Mouse (Mus musculus) liver (tissue): ENCODE data around the gene Mapkap1.

Source experiments
- DNase-seq: peaks from one replicate; pipeline ENCODE4 v3.0.0-alpha.2; 2020; ENCODE audit warnings: mixed read lengths

Mapkap1 gene

GRCm38 (mm10) chr2:34406601-34407464, at the start of gene Mapkap1:
Gene Mapkap1 (plus strand): TSS chr2:34406771.
- DNase-seq = peak; percentile 99

GRCm38 (mm10) chr2:34363678-34364077, 42.9 kb upstream of the Mapkap1 start:
- no peak for DNase-seq

DNA sequence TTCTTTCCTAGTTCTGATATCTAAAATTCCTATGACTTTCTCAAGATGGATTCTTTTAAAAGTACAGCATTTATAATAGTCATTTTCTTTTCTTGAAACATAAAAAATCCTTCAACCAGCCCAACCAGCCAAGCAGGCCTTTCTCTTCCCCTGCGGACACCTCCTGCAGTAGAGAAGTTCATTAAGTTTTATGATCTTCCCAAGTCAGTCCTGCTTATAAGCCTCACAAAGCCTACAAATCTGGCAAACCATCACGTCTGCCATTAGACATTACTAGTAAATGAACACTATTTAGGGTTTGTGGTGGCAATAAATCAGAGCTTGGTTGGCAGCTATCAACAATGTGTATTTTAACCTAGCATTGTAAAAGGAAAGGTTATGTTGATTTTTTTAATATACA, 39.5 kb upstream of the Mapkap1 start:
- DNase-seq = no peak

- DNase-seq = no peak
These were observed 38.2 kb upstream of the Mapkap1 start for GRCm38 (mm10) chr2:34368396-34368795.

DNA sequence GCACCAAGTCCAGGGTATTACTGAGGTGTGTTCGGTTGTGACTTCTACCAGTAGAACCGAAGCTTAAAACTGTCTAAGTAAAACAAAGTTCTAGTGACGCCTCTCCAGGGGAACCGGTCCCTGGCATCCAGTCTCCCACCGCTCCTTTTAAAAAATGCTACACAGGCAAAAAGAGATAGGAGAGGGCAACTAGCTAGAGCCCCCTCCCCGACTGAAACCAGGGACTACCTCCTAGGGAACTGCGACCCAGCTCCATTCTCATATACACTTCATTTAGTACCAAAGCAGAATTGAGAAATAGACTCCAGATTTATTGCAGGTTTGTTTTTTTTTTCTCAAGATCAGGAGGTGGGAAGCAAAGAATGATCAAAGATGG, 36.2 kb upstream of the Mapkap1 start:
- DNase-seq = no peak

DNA sequence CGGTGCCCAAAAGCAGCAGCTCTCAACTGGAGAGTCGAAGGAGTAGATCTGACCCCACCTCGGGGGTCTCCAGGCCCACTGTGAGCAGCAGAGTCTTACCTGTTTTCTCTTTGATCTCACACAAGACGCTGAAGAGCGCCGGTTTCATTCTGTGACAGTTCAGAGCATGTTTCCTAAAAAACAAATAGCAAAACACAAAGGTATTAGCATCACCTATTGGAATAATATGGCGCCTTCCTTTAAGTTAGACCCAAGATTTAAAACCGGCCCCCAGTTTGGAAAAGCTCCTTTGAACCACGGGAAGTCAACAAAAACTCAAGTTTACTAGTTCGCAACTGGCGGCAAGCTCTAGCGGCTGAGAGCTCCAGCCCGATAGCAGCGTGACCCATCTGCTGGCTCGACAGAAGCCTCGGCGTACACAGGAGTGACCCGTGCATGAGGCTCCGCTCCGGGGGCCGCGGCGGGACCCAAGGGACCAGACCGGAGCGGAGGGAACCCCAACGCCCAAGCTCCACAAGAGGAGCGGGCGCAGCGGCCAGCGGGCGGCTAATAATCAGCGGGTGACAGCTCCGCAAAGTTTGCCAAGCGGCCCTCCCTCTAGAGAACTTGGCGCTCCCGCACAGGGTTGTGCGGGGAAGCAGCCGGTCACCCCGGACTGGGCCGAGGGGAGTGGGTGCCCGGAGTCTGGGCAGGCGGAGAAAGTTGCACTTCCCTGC, 35.7 kb upstream of the Mapkap1 start:
- peak; percentile 76 for DNase-seq

DNA sequence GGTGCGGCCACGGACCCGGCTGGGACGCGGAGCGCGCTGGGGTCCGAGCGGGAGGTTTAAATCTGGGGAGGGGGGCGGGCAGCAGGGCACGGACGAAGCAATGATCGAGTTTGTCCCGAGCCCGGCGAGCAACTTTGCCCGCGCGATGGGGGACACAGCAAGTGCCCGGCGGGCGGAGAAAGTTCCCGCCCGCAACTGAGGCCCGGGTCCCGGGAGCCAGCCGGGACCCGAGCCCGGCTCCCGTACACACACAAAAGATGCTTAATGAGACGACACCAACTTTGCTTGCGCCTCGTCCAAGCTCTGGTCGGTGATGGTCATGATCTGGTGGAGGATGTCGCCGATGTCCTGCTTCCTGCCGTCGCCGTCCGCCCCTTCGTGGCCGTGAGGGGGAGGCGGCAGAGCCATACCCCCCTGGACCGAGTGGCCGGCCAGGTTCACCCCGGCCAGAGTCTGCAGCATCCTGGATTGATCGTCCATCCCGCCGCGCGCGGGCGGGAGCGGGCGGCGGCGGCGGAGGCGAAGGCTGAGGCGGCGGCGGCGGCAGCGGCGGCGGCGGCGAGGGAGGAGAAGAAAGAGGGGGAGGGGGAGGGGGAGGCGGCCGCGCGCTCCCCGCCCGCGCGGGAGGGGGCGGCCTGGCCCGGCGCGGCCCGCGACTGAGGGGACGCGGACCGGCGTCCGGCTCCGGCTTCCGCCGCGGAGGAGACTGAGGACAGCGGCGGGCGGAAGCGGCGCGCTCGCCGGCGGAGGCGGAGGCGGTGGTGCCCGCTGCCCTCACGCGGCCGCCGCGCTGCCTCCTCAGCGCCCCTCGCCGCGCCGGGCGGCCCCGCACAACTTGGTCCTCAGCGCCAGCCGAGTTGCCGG, 34.9 kb upstream of the Mapkap1 start:
- peak; percentile 78 for DNase-seq

GRCm38 (mm10) chr2:34372305-34373301, 34.0 kb upstream of the Mapkap1 start, which contains the start of gene Pbx3:
Gene Pbx3 (minus strand): TSS chr2:34373142.
- DNase-seq = peak; percentile 99

DNA sequence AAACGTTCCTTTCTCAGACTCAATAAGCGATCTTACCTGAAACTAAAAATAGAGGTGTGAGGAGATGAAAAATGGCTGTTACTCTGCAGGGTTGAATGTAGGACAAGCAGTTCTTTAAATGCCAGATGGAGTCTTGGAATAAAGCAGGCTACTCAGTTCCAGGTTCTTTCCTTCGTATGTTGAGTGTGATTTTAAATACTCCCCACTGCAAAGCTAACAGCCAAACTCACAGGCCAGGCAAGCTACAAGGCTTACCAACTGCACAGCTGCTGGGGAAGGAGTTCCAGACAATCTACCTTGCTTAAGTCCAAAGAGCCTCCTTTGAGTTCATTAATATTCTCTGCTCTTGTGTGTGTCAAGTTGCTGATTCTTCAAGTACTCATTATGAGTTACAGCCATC, 32.7 kb upstream of the Mapkap1 start:
- DNase-seq = no peak

- DNase-seq = no peak
These were observed 32.2 kb upstream of the Mapkap1 start for GRCm38 (mm10) chr2:34374349-34374748.

- no peak for DNase-seq
These were observed 27.6 kb upstream of the Mapkap1 start for GRCm38 (mm10) chr2:34378930-34379329.

GRCm38 (mm10) chr2:34399535-34399934, 7.0 kb upstream of the Mapkap1 start:
- no peak for DNase-seq

GRCm38 (mm10) chr2:34407596-34407995, 1.0 kb downstream of the Mapkap1 start:
- peak; percentile 5 for DNase-seq

- DNase-seq = no peak
These were observed 1.8 kb downstream of the Mapkap1 start for GRCm38 (mm10) chr2:34408341-34408740.

DNA sequence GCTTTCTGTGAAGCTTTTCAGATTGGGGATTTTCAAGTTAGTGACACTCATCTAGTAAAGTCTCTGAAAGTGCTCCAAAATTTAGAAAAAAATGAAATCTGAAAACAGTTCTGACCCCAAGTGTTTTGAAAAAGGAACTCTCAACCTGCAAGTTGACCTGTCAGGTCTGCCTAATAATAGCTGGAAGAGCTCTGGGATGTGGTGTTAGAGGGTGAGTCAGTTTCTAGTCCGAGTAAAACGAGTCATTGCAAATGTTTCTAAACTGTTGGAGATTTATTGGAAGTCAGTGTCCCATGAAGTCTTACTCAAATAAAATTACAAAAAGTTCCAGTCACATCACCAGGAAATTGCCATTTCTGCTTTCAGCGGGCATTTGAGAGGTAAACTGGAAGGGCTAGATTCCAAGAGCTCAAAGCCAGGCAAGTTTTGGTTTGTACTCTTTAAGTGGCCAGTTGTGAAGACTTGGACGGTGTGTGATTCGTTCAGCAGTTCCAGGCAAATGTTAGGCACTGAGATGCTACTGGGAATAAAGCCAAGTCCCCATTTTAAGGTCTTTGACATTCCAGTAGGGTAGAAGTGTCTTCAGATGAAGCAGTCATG, 3.3 kb downstream of the Mapkap1 start:
- DNase-seq = no peak

GRCm38 (mm10) chr2:34420256-34420655, 13.7 kb downstream of the Mapkap1 start:
- no peak for DNase-seq

GRCm38 (mm10) chr2:34424186-34424585, 17.6 kb downstream of the Mapkap1 start:
- no peak for DNase-seq

- no peak for DNase-seq
These were observed 19.1 kb downstream of the Mapkap1 start for GRCm38 (mm10) chr2:34425573-34426223.

DNA sequence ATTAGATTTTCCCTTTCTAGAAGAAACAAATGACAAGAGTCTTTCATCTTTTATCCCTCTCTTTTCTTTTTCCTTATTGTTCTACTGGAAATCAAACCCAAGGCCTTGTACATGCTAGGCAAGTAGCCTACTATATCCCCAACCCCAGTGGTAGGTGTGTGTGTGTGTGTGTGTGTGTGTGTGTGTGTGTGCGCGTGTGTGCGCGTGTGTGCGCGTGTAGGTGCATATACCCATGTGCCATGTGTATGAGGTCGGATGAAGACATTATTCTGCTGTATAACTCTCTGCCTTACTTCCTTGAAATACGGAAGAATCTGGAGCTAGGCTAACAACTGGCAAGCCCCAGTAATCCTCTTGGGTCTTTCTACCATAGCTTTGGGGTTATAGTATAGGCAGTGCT, 24.1 kb downstream of the Mapkap1 start:
- no peak for DNase-seq

DNA sequence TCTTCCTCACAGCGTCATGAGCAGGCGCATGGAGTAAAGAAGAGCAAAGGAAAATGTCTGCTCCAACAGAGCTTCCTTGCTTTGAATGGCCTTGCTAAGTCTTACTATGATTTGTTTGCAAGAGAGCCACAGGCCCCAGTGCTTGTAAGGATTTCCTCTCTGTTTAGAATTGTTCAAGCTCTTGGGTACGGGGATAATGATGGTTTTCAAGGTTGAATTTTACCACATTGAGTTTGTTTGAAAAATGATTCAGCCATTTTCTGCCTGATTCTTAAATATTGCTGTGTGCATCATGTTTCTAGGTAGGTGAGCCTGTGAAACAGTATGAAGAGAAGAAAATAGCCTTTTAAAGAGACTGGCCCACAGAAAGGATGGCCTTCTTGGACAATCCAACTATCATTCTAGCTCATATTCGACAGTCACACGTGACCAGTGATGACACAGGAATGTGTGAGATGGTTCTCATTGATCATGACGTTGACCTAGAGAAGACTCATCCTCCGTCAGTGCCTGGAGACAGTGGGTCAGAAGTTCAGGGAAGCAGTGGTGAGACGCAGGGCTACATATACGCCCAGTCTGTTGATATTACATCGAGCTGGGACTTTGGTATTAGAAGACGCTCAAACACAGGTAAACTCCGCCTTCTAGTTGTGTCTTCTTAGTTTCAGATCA, 25.3 kb downstream of the Mapkap1 start:
- DNase-seq = no peak
